Mouse (Mus musculus): ENCODE measurements at regions not wholly inside any gene's neighbourhood (a gene's known extent, or its start where the extent isn't known, plus 50 kb on each side); places are given as distances from the start of the nearest gene placed in this dataset.
A peak's percentile ranks its signal among the peaks of the same experiment; 100 is the strongest.

- no peak overlapping the region for H3K4me3 ChIP-seq (replicated peaks; ENCODE audit: low read length)
- no peaks in the 10 kb centered on the region for H3K9me3 ChIP-seq (ENCODE audit: control insufficient read depth, low read length)
- 20% methylated on average over 8 of the region's 8 CpGs for WGBS
- H3K4me1 ChIP-seq (replicated peaks; ENCODE audit: control insufficient read depth, insufficient read depth, low read length) = peaks cover 45% of the 10 kb centered on the region
- no peaks in the 10 kb centered on the region for H3K27me3 ChIP-seq (replicated peaks; ENCODE audit: control insufficient read depth, insufficient read depth, low read length)
- H3K36me3 ChIP-seq (ENCODE audit: control insufficient read depth, insufficient read depth) = no peaks in the 10 kb centered on the region
- H3K9ac ChIP-seq (replicated peaks; ENCODE audit: low read depth, low read length) = peak overlapping the region; percentile 18; the same call in 1 of the 2 replicates
- no peak for ATAC-seq
- peak overlapping the region; percentile 86 for H3K27ac ChIP-seq (ENCODE audit: low read length)
- no peak overlapping the region for H3K4me2 ChIP-seq (ENCODE audit: low read length)
These were observed 337.6 kb downstream of the Mex3b start for GRCm38 (mm10) chr7:83204701-83205100.

- H3K9me3 ChIP-seq (ENCODE audit: control insufficient read depth, low read length) = no peaks in the 10 kb centered on the region
- no peak overlapping the region for H3K4me3 ChIP-seq (replicated peaks; ENCODE audit: low read length)
- peaks cover 31% of the 10 kb centered on the region for H3K4me1 ChIP-seq (replicated peaks; ENCODE audit: control insufficient read depth, insufficient read depth, low read length)
- no peak for ATAC-seq
- 73% methylated on average over 2 of the region's 2 CpGs for WGBS
- no peak overlapping the region for H3K9ac ChIP-seq (replicated peaks; ENCODE audit: low read depth, low read length)
- no peaks in the 10 kb centered on the region for H3K36me3 ChIP-seq (ENCODE audit: control insufficient read depth, insufficient read depth)
- no peaks in the 10 kb centered on the region for H3K27me3 ChIP-seq (replicated peaks; ENCODE audit: control insufficient read depth, insufficient read depth, low read length)
- no peak overlapping the region for H3K4me2 ChIP-seq (ENCODE audit: low read length)
- no peak overlapping the region for H3K27ac ChIP-seq (ENCODE audit: low read length)
These were observed 339.9 kb downstream of the Mex3b start for GRCm38 (mm10) chr7:83206999-83207398.

GRCm38 (mm10) chr7:83211611-83212010 is 344.5 kb downstream of the Mex3b start:
- no peaks in the 10 kb centered on the region for H3K27me3 ChIP-seq (replicated peaks; ENCODE audit: control insufficient read depth, insufficient read depth, low read length)
- H3K9ac ChIP-seq (replicated peaks; ENCODE audit: low read depth, low read length) = no peak overlapping the region
- H3K27ac ChIP-seq (ENCODE audit: low read length) = no peak overlapping the region
- H3K4me2 ChIP-seq (ENCODE audit: low read length) = no peak overlapping the region
- WGBS = 87% methylated on average over 6 of the region's 6 CpGs
- H3K36me3 ChIP-seq (ENCODE audit: control insufficient read depth, insufficient read depth) = no peaks in the 10 kb centered on the region
- no peak overlapping the region for H3K4me3 ChIP-seq (replicated peaks; ENCODE audit: low read length)
- H3K4me1 ChIP-seq (replicated peaks; ENCODE audit: control insufficient read depth, insufficient read depth, low read length) = no peaks in the 10 kb centered on the region
- ATAC-seq = no peak
- no peaks in the 10 kb centered on the region for H3K9me3 ChIP-seq (ENCODE audit: control insufficient read depth, low read length)

GRCm38 (mm10) chr7:83222029-83222722 is 355.0 kb downstream of the Mex3b start:
- Histone ChIP-seq H3K4me2 (ENCODE audit: low read length) (no peak overlapping the region), H3K4me3 (replicated peaks; ENCODE audit: low read length) (no peak overlapping the region), H3K4me1 (replicated peaks; ENCODE audit: control insufficient read depth, insufficient read depth, low read length) (no peaks in the 10 kb centered on the region), H3K9ac (replicated peaks; ENCODE audit: low read depth, low read length) (no peak overlapping the region), H3K27me3 (replicated peaks; ENCODE audit: control insufficient read depth, insufficient read depth, low read length) (no peaks in the 10 kb centered on the region), H3K27ac (ENCODE audit: low read length) (no peak overlapping the region), H3K36me3 (ENCODE audit: control insufficient read depth, insufficient read depth) (no peaks in the 10 kb centered on the region), H3K9me3 (ENCODE audit: control insufficient read depth, low read length) (no peaks in the 10 kb centered on the region)
- ATAC-seq = no peak
- 80% methylated on average over 3 of the region's 3 CpGs for WGBS

GRCm38 (mm10) chr7:83227262-83228108 is 357.2 kb upstream of the Tmc3 start:
- no peaks in the 10 kb centered on the region for H3K36me3 ChIP-seq (ENCODE audit: control insufficient read depth, insufficient read depth)
- WGBS = 84% methylated on average over 7 of the region's 7 CpGs
- no peak overlapping the region for H3K4me2 ChIP-seq (ENCODE audit: low read length)
- no peaks in the 10 kb centered on the region for H3K27me3 ChIP-seq (replicated peaks; ENCODE audit: control insufficient read depth, insufficient read depth, low read length)
- peaks cover 5% of the 10 kb centered on the region; the same call in 1 of the 2 replicates for H3K9me3 ChIP-seq (ENCODE audit: control insufficient read depth, low read length)
- no peak overlapping the region for H3K9ac ChIP-seq (replicated peaks; ENCODE audit: low read depth, low read length)
- no peak overlapping the region for H3K4me3 ChIP-seq (replicated peaks; ENCODE audit: low read length)
- no peak for ATAC-seq
- no peak overlapping the region for H3K27ac ChIP-seq (ENCODE audit: low read length)
- peaks cover 8% of the 10 kb centered on the region for H3K4me1 ChIP-seq (replicated peaks; ENCODE audit: control insufficient read depth, insufficient read depth, low read length)

GRCm38 (mm10) chr7:83230496-83231325 is 354.0 kb upstream of the Tmc3 start:
- H3K4me3 ChIP-seq (replicated peaks; ENCODE audit: low read length) = no peak overlapping the region
- ATAC-seq = peak; percentile 73
- H3K9me3 ChIP-seq (ENCODE audit: control insufficient read depth, low read length) = peaks cover 5% of the 10 kb centered on the region; the same call in 1 of the 2 replicates
- H3K9ac ChIP-seq (replicated peaks; ENCODE audit: low read depth, low read length) = no peak overlapping the region
- no peak overlapping the region for H3K4me2 ChIP-seq (ENCODE audit: low read length)
- H3K27me3 ChIP-seq (replicated peaks; ENCODE audit: control insufficient read depth, insufficient read depth, low read length) = no peaks in the 10 kb centered on the region
- no peaks in the 10 kb centered on the region for H3K36me3 ChIP-seq (ENCODE audit: control insufficient read depth, insufficient read depth)
- 66% methylated on average over 3 of the region's 3 CpGs for WGBS
- no peak overlapping the region; the same call in 1 of the 2 replicates for H3K27ac ChIP-seq (ENCODE audit: low read length)
- H3K4me1 ChIP-seq (replicated peaks; ENCODE audit: control insufficient read depth, insufficient read depth, low read length) = peaks cover 8% of the 10 kb centered on the region

GRCm38 (mm10) chr7:83235659-83236058 is 349.1 kb upstream of the Tmc3 start:
- Histone ChIP-seq H3K4me2 (ENCODE audit: low read length) (no peak overlapping the region), H3K27me3 (replicated peaks; ENCODE audit: control insufficient read depth, insufficient read depth, low read length) (no peaks in the 10 kb centered on the region), H3K9me3 (ENCODE audit: control insufficient read depth, low read length) (no peaks in the 10 kb centered on the region), H3K4me3 (replicated peaks; ENCODE audit: low read length) (no peak overlapping the region), H3K36me3 (ENCODE audit: control insufficient read depth, insufficient read depth) (no peaks in the 10 kb centered on the region), H3K9ac (replicated peaks; ENCODE audit: low read depth, low read length) (no peak overlapping the region), H3K27ac (ENCODE audit: low read length) (no peak overlapping the region), H3K4me1 (replicated peaks; ENCODE audit: control insufficient read depth, insufficient read depth, low read length) (peaks cover 6% of the 10 kb centered on the region)
- WGBS = 37% methylated on average over 3 of the region's 3 CpGs
- no peak; the same call in 1 of the 2 replicates for ATAC-seq

- Histone ChIP-seq H3K4me2 (ENCODE audit: low read length) (no peak overlapping the region), H3K27ac (ENCODE audit: low read length) (no peak overlapping the region), H3K4me1 (replicated peaks; ENCODE audit: control insufficient read depth, insufficient read depth, low read length) (peaks cover 2% of the 10 kb centered on the region; the same call in 1 of the 2 replicates), H3K9me3 (ENCODE audit: control insufficient read depth, low read length) (no peaks in the 10 kb centered on the region), H3K9ac (replicated peaks; ENCODE audit: low read depth, low read length) (no peak overlapping the region), H3K27me3 (replicated peaks; ENCODE audit: control insufficient read depth, insufficient read depth, low read length) (no peaks in the 10 kb centered on the region), H3K4me3 (replicated peaks; ENCODE audit: low read length) (no peak overlapping the region), H3K36me3 (ENCODE audit: control insufficient read depth, insufficient read depth) (no peaks in the 10 kb centered on the region)
- WGBS = 82% methylated on average over 3 of the region's 3 CpGs
- ATAC-seq = no peak
These were observed 347.4 kb upstream of the Tmc3 start for GRCm38 (mm10) chr7:83237336-83237735.

- Histone ChIP-seq H3K36me3 (ENCODE audit: control insufficient read depth, insufficient read depth) (no peaks in the 10 kb centered on the region), H3K4me1 (replicated peaks; ENCODE audit: control insufficient read depth, insufficient read depth, low read length) (peaks cover 2% of the 10 kb centered on the region; the same call in 1 of the 2 replicates), H3K9ac (replicated peaks; ENCODE audit: low read depth, low read length) (no peak overlapping the region), H3K27me3 (replicated peaks; ENCODE audit: control insufficient read depth, insufficient read depth, low read length) (no peaks in the 10 kb centered on the region), H3K4me3 (replicated peaks; ENCODE audit: low read length) (no peak overlapping the region), H3K27ac (ENCODE audit: low read length) (peak overlapping the region; percentile 56; the same call in 1 of the 2 replicates), H3K4me2 (ENCODE audit: low read length) (no peak overlapping the region), H3K9me3 (ENCODE audit: control insufficient read depth, low read length) (no peaks in the 10 kb centered on the region)
- ATAC-seq = peak; percentile 88
These were observed 346.6 kb upstream of the Tmc3 start for GRCm38 (mm10) chr7:83238091-83238490.

Measured in forebrain, embryonic 16.5 days (tissue).